Mouse (Mus musculus) NIH3T3 (cell line): ENCODE results near the gene Gm884.

Experiments used
- DNase-seq: peaks from one replicate; pipeline ENCODE4 v3.0.0-alpha.2; 2012; ENCODE audit warnings: low read depth

Gm884 gene

DNA sequence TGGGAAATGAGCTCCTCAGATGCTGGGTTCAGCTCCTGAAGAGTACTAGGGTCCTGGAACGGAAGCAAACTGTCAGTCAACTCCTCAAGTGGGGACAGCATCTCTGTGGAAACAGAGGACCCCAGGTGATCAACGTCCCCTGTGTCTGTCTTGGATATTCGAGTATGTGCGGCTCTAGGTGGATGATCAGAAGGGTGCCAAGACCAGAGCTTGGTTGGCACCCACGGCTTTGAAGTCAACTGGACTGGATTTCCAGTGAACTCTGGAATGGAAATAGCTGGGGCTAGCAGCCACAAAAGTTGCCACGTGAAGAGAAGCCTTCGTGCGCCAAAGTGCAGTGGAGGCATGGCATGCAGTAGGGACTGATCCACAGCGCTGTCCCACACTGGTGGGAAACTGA lies at the start of gene Gm884:
Gene Gm884, minus strand, starts transcription at position 101 of the 400 bp plus-strand sequence.
- DNase-seq: no peak

DNA sequence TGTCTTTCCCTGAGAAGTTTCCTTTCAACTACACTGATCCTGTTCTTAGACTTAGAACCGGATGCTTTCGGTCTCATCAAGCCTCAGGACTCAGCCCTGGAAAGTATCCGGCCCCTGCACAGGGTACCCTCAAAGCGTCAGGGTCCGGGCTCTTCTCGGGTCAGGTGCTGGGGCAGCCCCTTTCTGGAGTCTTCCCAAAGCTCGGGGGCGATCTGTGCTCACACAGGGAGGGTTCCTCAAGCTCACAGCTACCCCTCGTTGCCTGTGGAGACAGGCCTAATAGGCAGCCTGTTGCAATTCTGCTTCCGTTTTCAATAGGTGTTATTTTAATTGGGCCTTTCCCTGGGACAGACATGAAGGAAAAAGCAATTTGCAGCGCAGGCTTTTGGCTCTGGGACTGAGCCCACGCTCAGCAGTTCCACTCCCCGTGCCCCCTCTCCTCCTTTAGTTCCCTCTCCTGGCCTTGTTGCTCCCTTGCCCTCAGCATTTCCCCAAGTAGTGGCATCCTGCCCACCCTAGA lies 46.0 kb upstream of the Gm884 start:
- DNase-seq: no peak

DNA sequence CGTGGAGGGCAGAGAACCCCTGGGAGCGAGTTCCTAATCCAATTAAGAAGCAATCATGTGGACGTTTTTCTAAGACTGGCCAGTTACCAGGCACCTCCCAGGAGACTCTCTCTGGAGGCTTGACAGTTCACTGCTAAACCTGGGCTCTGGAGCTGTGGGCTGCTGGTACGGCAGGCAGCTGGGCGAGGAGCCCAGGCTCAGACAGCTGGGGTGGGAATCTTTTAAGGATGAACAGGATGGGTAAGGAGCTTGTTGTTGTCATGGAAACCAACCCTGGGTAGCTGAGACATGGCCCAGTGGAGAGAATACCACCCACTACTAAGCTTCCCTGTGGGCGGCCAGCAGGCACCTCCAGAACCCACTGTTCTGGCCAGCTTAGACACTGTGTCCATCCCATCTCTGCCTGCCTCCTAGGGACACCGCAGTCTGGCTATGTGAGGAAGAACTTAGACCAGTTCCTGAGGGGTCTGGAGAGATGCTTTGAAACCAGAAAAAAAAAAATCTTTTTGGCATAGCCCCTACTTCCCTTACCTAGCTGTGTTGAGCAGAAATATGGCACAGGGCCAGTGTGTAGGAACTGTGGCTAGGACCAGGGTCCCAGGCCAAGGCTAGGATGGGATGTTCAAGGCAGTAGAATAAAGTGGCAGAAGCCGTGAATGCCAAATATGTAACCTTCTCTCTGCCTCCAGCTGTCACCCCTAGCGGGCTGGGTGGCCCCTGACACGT lies 45.4 kb upstream of the Gm884 start:
- DNase-seq: peak; percentile 69

DNA sequence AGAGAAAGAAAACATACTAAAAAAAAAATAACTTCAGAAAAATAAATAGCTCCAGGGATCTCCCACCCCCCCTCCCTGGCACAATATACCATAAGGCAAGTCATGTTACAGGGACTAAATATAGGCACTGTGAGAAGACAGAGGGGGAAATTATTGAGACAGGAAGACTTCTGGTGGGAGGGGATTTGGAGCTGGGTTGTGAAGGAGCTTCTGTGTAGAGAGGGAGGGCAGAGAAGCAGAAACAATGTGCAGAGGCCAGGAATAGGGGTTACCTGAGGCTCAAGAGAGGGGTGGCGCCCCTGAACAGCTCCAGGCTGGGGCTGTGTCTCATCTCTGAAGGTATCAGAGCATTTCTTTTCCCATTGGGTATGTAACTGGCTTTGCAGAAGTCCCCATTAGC lies 44.8 kb upstream of the Gm884 start:
- no peak for DNase-seq

DNA sequence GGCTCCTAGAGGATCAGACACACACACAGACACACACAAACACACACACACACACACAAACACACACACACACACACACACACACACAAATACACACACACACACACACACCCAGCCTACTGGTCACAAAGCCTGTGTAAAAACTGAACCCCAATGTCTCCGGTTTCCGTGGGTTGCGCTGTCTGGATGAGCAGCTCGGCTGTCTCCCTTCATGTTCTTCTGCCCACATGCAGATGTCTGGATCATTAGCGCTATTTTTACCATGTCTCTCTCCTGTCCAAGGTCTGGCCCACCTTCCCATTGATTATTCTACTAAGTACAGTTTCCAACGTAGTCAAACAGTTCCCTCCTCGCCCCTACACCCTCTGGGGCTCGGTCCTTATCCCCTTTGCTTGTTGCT lies 42.2 kb upstream of the Gm884 start:
- DNase-seq: no peak

DNA sequence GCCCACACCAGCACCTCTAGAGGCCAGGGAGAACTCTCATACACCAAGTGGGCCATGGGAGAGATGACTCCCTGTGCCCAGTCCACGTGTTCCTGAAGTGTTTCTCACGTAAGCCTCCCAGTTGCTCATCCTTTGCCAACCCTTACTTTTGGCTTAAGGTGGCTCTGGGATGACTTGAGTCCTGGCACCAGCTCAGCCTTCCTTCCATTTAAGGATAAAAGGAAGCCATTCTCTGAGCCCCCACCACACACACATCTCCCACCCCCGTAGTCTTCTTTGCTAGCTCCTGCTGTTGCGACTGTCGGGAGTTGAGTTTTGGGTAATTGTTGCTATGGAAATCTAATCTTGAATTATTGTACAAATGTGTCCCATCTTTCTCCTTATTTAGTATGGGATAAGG lies 41.6 kb upstream of the Gm884 start:
- no peak for DNase-seq

DNA sequence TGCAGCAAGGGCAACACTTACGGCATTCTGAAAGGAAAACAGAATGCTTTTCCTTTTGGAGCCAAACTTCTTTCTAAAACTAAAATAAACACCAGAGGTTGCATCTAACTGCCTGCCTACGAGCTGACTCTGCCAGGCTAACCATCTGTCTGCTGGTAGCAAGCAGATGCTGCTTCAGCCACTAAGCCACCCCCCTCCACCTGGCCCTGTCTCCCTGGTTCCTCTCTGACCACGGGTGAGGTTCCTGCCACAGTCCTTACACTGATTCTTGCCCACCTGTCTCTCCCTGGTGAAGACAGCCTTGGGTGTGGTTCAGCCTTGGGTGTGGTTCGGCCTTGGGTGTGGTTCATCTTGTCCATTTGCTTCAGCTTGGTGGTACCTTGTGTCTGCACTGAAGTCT lies 40.9 kb upstream of the Gm884 start:
- no peak for DNase-seq

DNA sequence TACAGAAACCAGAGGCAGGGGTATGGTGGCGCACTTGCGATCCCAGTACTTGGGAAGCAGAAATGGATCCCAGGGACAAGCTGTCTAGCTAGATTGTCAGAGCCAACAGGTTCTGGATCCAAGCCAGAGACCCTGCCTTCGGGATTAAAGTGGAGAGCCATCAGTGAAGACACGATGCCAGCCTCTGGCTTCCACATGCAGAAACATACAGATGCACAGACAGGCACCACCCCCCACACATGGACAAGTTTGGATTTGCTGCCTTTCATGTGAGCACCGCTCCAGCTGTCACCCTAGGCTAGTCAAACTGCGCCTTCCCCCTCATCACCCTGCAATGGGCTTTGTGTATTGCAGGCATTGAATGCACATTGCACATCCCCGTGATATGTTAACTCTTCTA lies 37.2 kb upstream of the Gm884 start:
- no peak for DNase-seq

DNA sequence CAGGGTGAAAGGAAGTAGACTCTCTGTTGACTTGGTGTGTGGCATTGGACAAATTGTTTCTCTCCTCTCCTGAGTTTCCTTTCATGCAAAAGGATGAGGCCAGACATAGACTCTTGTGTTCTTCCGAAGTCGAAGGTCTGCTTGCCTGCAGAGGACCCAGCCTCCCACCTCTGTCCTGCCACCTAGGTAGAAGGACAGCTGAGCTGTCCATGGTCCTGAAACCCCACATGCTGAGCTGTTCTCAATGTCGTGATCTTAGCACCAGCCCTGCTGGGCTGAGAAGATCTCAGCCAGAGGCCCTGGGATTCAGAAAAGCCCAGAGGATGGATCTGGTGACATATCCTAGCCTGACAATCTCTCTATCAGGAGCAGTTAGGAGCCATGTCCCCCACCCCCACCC lies 35.6 kb upstream of the Gm884 start:
- peak; percentile 21 for DNase-seq

DNA sequence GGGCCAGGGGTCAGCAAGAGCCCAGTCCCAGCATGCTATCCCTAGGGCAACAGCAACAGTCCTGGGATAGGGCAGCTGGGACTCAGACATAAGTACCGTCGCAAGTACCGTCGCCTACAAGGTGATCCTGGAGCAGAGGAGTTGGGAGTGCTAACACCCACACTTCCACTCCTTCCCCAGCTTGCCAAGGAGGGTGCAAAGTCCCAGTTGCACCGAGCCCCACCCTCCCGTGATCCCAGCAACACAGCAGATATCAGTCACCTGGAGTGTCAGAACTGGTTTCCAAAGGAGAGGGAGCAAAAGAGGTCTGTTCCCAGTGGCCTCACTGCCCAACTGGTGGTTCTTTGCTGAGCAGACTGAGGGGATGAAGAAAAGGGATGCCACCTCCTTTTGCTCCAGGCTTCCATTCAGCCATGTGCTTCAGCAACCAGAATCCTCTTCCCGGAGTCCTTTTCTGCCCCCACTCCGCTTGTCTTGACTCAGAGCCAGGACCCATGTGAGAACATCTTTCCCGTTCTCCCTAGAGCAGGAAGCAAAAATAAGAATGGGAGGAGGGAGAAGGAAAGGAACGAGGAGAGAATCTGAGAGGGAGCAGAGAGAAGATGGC lies 32.5 kb upstream of the Gm884 start:
- no peak for DNase-seq

DNA sequence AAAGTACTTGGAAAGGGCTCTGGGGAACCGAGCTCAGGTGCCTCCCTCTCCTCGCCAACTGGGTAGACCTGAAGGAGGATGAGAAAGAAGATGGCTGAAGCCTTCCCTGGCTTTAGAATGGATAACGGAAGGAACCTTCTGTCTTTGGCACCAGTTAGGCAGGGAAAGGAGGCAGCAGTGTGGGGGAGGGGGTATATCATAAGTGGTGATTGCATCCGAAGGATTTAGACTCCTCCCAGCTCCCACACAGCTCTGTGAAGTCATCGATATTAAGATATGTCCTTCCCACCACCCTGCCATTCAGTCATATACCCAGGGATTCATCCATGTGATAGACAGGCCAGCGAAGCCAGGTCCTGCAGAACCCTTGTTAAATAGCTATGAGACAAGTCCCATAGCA lies 30.5 kb upstream of the Gm884 start:
- DNase-seq: no peak

DNA sequence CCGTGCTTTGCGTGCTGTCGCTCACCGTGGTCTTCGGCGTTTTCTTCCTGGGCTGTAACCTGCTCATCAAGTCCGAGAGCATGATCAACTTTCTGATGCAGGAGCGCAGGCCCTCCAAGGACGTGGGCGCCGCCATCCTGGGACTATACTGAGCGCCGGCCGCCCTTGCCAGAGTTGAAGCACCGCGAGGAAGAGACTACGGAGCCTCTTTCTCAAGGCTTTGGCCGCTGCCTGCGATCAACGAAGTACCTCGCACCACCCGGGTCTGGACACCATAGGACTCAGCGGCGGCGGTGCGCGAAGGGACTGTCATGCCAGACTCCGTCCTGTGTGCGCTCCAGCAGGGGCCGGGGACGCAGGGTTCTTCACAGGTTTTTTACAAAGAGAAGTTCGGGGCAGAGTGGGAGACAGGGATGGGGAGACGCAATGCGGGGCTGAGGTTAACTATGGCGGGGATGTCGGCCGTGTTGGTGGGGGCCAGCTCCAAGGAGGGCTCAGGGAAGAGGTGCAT lies 29.1 kb upstream of the Gm884 start:
- no peak for DNase-seq

DNA sequence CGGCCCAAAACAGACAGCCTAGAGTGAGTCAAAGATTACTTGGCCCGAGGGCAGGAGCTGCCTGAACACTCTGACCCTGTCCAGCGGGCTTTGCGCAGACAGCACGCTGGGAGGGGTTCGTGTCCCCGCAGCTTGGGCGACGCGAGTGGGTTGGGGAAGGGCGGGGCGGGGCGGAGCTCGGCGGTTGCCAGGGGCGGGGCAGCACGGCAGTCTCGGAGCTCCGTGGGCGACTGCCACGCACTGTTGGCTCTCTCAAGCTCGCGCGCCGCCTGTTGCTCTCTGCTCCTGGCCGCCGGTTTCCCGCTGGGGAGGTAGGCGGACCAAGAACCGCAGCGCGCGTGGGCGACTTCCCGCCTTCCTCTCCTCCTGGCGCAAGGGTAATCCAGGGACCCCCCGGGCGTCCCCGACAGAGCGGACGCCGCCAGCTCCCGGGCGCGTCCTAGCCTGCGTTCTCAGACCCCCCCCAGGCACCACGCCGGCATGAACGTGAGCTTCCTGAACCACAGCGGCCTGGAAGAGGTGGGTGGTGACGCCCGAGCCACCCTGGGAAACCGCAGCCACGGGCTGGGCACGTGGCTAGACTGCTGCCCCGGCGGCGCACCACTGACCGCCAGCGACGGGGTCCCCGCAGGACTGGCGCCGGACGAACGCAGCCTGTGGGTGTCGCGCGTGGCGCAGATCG lies 28.5 kb upstream of the Gm884 start, which contains the start of gene Rprml:
Gene Rprml, plus strand, starts transcription at position 270 of the 682 bp plus-strand sequence.
- DNase-seq: peak; percentile 11

DNA sequence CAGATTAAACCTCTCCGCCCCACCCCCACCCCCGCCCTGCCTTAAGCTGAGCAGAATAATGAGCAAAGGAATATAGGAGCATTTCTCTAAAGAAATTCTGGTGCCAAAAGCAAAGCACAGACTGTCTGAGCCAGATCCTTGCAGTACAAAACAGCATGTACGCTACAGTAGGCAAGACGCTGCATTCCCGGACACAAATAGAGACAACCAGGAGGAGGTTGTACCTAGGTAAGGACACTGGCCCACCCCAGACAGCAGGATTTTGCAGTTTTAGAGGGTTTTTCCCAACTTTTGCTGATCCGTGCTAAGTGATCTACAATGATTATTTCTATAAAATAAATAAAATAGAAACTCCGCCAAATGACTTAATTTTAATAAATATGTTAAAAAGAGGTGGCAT lies 27.7 kb upstream of the Gm884 start:
- no peak for DNase-seq

DNA sequence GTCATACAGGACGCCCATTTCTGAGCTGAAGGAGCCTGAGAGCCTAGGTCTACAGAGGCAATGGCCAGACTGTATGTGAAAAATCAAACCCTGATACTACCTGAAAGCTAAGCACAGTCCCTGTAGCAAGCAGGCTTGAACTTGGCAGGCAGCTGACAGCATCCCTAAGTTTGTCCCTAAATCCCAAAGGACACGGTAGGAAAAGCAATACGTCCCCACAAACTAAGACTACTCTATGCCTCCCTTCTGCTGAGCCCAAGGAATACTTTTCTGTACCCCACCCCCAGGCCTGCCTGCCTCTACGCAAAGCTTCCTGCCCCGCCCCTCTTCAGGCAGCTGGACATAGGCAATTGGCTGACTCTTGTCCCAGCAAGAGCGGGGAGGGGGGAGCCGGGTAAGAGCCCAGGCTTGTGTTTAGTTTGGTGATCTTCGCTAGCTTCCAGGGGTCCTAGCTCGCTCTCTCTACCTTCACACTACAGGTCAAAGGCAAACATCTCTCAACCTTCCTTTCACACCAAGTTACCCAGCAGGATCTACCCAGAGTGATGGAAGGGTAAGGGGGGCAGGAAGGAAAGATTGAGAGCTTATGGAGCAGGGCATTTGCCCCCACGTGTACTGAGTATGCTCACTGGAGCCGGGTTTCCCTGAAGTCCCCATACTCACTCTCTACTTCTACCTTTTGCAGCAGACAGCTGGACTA lies 27.1 kb upstream of the Gm884 start:
- no peak for DNase-seq

DNA sequence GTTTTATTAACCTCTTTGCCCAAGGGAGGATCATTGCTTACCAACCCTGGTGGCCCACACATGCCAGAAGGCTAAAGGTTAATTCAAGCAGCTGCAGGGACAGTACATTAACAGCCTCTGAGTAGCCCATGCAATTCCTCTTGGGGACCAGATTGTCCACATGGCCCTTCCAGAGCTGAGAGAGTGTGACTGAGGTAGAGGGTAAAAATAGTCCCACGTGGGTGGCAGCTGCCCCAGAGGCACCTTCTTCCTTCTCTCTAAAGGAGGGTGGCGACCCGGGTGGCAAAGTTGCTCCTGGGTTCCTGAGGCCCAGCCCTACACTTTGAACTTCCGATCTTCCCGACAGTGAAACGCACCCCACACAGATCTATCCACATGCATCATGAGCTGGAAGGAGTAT lies 25.4 kb upstream of the Gm884 start:
- no peak for DNase-seq

DNA sequence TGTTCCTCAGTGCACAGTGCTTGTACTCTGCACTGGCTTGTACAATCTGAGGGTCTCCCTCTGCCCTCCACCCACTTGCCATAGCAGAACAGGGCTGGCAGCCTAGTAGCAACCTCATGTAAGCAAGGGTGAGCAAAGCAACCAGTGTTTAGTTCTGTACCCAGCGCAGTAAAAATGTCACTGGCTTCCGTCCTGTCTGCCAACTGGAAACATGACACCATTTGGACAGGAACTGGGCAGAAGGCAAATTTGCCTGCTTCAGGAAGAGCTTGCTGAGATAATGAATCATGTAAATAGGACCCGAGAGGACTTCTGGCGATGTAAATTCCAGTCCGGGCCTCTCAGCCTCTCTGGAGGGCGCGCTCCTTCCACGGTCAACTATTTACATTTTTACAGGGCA lies 24.8 kb upstream of the Gm884 start:
- no peak for DNase-seq

DNA sequence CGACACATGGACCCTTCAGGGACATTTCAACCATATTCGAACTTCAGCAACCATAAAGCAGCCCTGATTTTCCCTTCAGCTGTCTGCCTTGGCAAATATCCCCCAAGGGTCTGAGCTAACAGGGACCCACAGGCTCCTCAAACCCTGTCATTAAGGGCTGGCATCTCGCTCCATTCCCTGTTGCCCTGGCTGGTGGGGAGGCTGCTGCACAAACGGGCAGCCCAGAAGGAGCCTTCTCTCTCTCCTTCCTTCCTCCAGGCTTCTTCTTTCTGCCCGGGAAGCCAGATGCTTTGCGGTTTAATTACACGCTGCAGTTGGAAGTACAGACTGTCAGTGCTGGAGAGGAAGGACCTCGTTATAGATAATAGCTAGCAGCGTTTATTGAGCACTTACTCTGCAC lies 22.3 kb upstream of the Gm884 start:
- no peak for DNase-seq

DNA sequence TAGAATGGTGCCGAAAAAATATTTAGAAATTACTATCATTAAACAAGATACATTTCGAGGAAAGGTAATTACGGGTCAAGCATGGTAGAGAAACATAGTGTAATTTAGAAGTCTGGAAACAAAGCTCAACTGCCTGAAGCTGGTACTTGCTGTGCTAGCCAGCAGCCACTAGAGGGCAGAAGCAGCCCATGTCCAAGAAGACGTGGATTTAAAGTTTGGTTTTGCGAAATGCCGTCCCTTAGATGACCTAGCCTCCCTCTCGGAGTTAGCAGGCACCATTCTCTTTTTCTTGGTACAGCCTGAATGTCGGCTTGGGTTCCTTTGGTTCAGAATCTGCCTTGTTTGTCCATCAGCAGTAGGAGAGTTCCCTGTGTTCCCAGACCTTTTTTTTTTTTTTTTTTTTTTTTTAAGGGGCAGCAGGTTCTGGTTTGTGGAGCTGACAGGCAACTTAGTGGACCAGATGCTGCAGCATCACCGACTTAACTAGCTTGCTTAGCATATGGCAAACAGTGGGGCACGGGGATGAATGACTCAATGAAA lies 18.5 kb upstream of the Gm884 start:
- DNase-seq: peak; percentile 89

DNA sequence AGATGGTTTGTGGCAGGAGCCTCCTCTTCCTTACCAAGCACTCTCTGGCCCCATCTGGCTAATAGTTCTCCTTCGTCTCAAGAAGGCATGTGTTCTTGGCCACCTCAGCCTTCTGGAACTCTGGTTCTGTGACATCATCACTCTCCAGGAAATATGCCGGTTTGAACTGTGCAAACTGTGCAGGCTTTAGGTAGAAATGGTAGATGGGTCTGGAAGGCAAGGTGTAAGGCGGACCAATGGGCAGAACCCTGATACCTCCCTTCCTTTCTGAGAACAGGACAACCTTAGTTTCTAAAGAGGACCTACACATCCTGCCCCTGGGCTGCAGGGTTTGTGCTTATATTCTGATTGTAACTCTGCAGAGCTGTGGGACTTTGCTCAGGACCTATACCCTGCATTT lies 17.9 kb upstream of the Gm884 start, which contains the start of gene Lyzl6:
Gene Lyzl6, minus strand, starts transcription at position 101 of the 400 bp plus-strand sequence.
- peak; percentile 14 for DNase-seq

DNA sequence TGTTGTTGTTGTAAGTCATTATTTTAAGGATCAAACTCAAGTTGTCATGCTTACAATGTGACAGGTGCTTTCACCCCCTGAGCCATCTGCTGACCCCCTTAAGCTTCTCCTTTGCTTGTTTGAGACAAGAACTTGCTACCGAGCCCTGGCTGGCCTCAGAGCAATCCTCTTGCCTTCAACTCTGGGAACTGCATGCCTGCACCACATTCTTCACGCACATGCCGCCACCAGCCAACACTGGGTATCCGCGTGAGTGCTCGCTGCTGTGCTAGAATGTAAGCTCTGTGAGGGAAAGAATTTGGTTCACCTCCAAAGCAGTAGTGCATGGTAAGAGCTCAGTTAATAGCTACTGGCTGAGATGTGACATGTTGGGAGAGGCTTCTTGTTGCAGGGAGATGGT lies 15.3 kb upstream of the Gm884 start:
- DNase-seq: no peak

DNA sequence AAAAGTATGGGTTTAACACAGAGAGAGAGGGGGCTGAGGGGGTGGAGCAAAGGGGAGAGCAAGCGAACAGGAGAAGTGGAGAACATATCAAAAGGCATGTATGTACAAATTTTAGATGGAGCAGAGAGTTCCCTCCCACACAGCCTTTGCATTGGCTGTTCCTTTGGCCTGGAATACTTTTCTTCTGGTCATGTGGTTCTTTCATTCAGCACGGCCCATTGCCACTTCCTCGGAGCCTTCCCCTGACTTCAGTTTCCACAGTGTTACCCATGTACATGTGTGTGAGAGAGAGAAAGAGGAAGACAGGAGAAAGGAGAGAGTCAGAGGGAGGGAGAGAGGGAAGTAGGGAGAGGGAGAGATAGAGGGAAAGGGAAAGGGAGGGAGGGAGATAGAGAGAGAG lies 14.5 kb upstream of the Gm884 start:
- no peak for DNase-seq
